Mouse (Mus musculus) lung, postnatal 0 days (tissue): ENCODE data around the gene Syt7. TPM values are rescaled to one million over a fixed set of nuclear protein-coding genes. Genes with fewer than 3 reads are reported as not detected.

ENCODE experiments used
- ATAC-seq: fragments of 200-750 bp; cut with Nextera tagmentation; 2 replicates; pipeline ENCODE4 v1.8.0; 2017; ENCODE audit warnings: moderate library complexity
- DNase-seq: peaks from one replicate; pipeline ENCODE4 v3.0.0-alpha.2; 2016; ENCODE audit warnings: low spot score
- H3K27ac ChIP-seq: fragments of 300-500 bp; sonication (generic); 2 replicates; pipeline ENCODE4 v1.5.1; 2014; ENCODE audit warnings: antibody characterized with exemption, mild to moderate bottlenecking, low read length, mixed read lengths
- H3K27me3 ChIP-seq: fragments of 300-500 bp; sonication (generic); replicated peaks from 2 replicates; pipeline ENCODE4 v1.6.1; 2014; ENCODE audit warnings: low read length, mixed read lengths; ENCODE audit not compliant: insufficient read depth
- H3K36me3 ChIP-seq: fragments of 300-500 bp; sonication (generic); 2 replicates; pipeline ENCODE4 v1.6.1; 2014; ENCODE audit warnings: low read length, mixed read lengths; ENCODE audit not compliant: insufficient read depth
- H3K4me1 ChIP-seq: fragments of 300-500 bp; sonication (generic); 2 replicates; pipeline ENCODE4 v1.6.1; 2014; ENCODE audit warnings: antibody characterized with exemption, low read depth, low read length, mixed read lengths; ENCODE audit not compliant: insufficient read depth
- H3K4me2 ChIP-seq: fragments of 300-500 bp; sonication (generic); replicated peaks from 2 replicates; pipeline ENCODE4 v1.6.1; 2014; ENCODE audit warnings: low read depth, mild to moderate bottlenecking, low read length, moderate library complexity, mixed read lengths
- H3K4me3 ChIP-seq: fragments of 300-500 bp; sonication (generic); 2 replicates; pipeline ENCODE4 v1.5.1; 2014; ENCODE audit warnings: low read depth, low read length
- H3K9ac ChIP-seq: fragments of 300-500 bp; sonication (generic); replicated peaks from 2 replicates; pipeline ENCODE4 v1.6.1; 2014; ENCODE audit warnings: low read depth, mild to moderate bottlenecking
- H3K9me3 ChIP-seq: fragments of 300-500 bp; sonication (generic); 2 replicates; pipeline ENCODE4 v1.6.1; 2016; ENCODE audit warnings: low read length, mixed read lengths
- CTCF ChIP-seq: IDR thresholded peaks from 2 replicates; pipeline ENCODE4 v1.5.1; 2016; ENCODE audit warnings: antibody characterized with exemption, mild to moderate bottlenecking
- EP300 ChIP-seq: IDR thresholded peaks from 2 replicates; pipeline ENCODE4 v1.6.1; 2016; ENCODE audit warnings: antibody characterized with exemption, mild to moderate bottlenecking, control low read depth
- WGBS: fragments of 180-500 bp; shearing (Covaris S2); extraction: QIAGEN DNeasy Blood & Tissue Kit; methylation state at CpG from one replicate; pipeline ENCODE4 v1.1.7; 2014; 5-methylcytosine and 5-hydroxymethylcytosine counted together
- polyA plus RNA-seq: library from polyadenylated mRNA; unstranded; fragments of >200 nt; fragmentation: Nextera tagmentation; extraction: Ambion mirVana; gene quantifications from 2 replicates; pipeline ENCODE4 v1.2.1, GENCODE M21; 2015

Gene Syt7
- polyA plus RNA-seq, 1 experiment from 2014 or later = 3.0 TPM

DNA sequence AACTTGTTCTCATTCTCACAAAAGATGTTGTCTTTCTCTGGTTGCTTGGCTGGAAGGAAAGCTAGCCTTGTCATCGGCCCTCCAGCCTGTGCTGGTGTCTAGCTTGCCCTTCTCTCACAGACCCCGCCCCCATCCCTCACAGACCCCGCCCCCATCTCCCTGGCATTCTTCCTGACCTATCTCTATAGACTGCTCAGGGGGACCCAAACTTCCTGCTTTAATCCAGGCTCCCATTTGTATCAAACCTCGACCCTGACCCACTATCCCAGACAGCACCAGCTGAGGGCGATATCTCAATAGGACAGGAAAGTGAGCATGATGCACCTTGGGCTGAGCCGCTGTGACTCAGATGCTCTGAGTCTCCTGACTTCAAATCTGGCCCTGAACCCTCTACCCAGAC, 84.9 kb downstream of the Syt7 start:
- Histone ChIP-seq H3K4me2 (no peak overlapping the region), H3K4me3 (no peak overlapping the region), H3K9me3 (no peaks in the 10 kb centered on the region), H3K27me3 (no peaks in the 10 kb centered on the region), H3K4me1 (no peaks in the 10 kb centered on the region), H3K9ac (no peak overlapping the region), H3K36me3 (no peaks in the 10 kb centered on the region), H3K27ac (no peak overlapping the region)
- 22% methylated on average over 6 of the region's 6 CpGs for WGBS
- no peak for DNase-seq
- ATAC-seq = no peak
- no peak for TF ChIP-seq EP300
- TF ChIP-seq CTCF = no peak

DNA sequence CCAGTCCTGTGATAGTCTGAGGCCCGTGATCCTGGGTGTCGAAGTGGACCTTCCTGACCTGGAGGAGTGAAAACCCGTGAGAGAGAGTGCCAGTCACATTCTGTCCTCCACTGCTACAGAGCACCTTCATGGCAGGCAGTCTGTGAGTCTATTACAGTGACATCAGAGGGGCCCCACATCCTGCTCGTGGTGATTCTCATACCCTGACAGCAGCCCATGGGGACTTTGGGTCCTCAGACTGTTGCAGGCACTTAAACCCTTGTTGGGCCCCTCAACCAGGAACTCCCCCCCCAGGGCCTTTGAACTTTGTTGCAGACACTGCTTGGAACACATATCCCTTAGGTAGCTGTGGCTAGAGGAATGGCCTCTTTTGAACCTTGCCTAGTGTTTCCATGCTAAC, 90.7 kb downstream of the Syt7 start:
- ATAC-seq = no peak

DNA sequence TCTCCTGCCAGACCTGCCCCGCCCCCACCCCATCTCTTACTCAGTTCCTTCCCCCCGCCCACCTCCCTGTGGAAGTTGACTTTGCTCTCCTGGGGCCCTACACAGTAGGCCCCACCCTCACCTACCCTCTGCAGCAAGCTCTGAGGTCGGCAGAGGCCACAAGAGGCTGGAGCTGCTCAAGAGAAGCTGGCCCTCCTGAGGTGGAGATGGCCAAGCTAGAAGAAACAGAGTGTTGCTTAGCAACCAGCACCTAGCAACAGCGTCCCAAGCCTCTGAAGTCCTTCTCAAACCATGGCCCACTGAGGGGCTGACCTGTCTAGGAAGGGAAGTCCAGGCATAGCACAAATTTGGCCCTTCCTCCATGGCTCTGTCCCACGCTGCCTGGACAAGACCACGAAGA, 93.8 kb downstream of the Syt7 start, which contains the start of gene Ppp1r32:
TSS of gene Ppp1r32 (minus strand) at position 226 of the 400 bp plus-strand sequence.
- Histone ChIP-seq H3K27me3 (0 out of 2 replicates have a peak, but pooled peaks cover 2% of the 10 kb centered on the region), H3K9me3 (no peaks in the 10 kb centered on the region), H3K9ac (no peak within 1 kb of the TSS), H3K27ac (no peak within 1 kb of the TSS), H3K4me2 (no peak within 1 kb of the TSS), H3K4me1 (no peaks in the 10 kb centered on the region), H3K36me3 (no peaks in the 10 kb centered on the region), H3K4me3 (no peak within 1 kb of the TSS)
- TF ChIP-seq CTCF (no peak), EP300 (no peak)
- 24% methylated on average over 6 of the region's 6 CpGs for WGBS
- DNase-seq (peak; percentile 50), ATAC-seq (peak; percentile 70)

More for the DNA sequence above, 90.7 kb downstream of the Syt7 start:
- Histone ChIP-seq H3K27ac (no peak overlapping the region), H3K4me3 (no peak overlapping the region), H3K9ac (no peak overlapping the region), H3K27me3 (no peaks in the 10 kb centered on the region), H3K36me3 (no peaks in the 10 kb centered on the region), H3K4me1 (no peaks in the 10 kb centered on the region), H3K4me2 (no peak overlapping the region), H3K9me3 (no peaks in the 10 kb centered on the region)
- TF ChIP-seq EP300 (no peak), CTCF (no peak)
- 56% methylated on average over 4 of the region's 4 CpGs for WGBS
- DNase-seq = no peak

DNA sequence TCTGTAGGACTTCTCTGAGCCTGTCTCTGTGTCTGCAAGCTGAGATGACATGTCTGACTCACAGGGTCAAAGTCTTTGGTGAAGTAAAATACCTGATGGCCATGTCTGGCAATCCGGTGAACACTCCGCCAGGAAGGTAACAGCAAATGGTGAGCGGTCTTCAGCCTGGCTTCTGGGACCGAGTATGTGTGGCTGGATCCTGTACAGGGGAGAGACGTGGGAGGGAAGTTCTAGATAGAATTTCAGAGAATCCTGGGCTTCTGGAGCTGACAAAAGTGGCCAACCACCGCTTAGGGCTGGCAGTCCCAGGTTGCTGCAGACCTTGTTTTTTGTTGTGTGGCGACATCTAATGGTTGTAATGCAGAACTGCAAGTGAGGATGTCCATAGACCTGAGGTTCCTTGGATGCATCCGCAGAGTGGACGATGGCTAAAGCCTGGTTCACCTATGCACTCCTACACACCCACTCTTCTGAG, 97.4 kb downstream of the Syt7 start:
- WGBS = 20% methylated on average over 9 of the region's 9 CpGs
- Histone ChIP-seq H3K27ac (no peak overlapping the region), H3K9me3 (no peaks in the 10 kb centered on the region), H3K9ac (no peak overlapping the region), H3K4me1 (no peaks in the 10 kb centered on the region), H3K4me2 (no peak overlapping the region), H3K4me3 (no peak overlapping the region), H3K27me3 (0 out of 2 replicates have a peak, but pooled peaks cover 2% of the 10 kb centered on the region), H3K36me3 (no peaks in the 10 kb centered on the region)
- DNase-seq (peak; percentile 76), ATAC-seq (peak; percentile 78)
- no peak for TF ChIP-seq EP300
- TF ChIP-seq CTCF = peak; percentile 92

DNA sequence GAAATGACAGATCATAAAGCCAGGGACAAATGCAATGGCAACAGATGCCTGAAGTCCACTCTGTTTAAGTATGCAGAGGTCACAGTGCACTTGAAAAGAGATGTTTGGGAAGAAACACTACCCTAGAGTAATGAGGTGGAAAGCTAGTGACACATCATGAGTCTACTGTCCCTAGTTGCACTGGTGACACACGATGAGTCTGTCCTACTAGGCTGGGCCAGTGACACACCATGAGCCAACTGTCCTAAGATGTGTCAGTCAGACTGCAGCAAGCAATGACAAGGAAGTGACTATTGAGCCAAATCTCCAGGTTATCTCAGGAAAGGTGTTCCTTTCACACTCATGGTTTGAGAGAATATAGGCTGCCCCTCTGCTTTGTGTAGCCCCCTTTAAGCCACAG, 106.8 kb downstream of the Syt7 start:
- 90% methylated on average over 1 of the region's 1 CpGs for WGBS
- Histone ChIP-seq H3K9ac (no peak overlapping the region), H3K27me3 (no peaks in the 10 kb centered on the region), H3K4me1 (no peaks in the 10 kb centered on the region), H3K27ac (no peak overlapping the region), H3K4me3 (no peak overlapping the region), H3K4me2 (no peak overlapping the region), H3K9me3 (no peaks in the 10 kb centered on the region), H3K36me3 (0 out of 2 replicates have a peak, but pooled peaks cover 6% of the 10 kb centered on the region)
- TF ChIP-seq CTCF (no peak), EP300 (no peak)
- ATAC-seq (no peak), DNase-seq (no peak)

DNA sequence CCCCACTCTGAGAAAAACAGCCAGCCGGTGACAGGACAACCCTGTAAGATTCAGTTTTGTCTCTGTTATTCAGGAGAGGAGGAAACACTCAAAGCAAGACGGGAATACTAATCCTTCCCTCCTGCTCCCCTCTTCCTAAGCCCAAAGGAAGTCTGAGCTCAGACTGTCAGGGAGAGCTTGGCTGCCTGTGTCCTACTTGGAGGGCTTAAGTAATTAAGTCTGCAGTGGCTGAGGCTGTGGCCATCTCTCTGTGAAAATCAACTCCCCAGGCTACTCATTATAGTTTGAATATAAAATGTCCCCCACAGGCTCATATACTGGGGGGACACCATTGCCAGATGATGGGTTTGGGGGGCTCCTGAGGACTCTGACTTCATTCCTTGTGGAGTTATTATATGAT, 108.1 kb downstream of the Syt7 start:
- H3K4me2 ChIP-seq = no peak overlapping the region
- ATAC-seq = no peak
- no peak overlapping the region for H3K4me3 ChIP-seq
- no peaks in the 10 kb centered on the region for H3K9me3 ChIP-seq
- no peaks in the 10 kb centered on the region for H3K27me3 ChIP-seq
- no peak overlapping the region for H3K27ac ChIP-seq
- H3K36me3 ChIP-seq = 0 out of 2 replicates have a peak, but pooled peaks cover 6% of the 10 kb centered on the region
- 71% methylated on average over 2 of the region's 2 CpGs for WGBS
- TF ChIP-seq EP300 (no peak), CTCF (no peak)
- no peak overlapping the region for H3K9ac ChIP-seq
- H3K4me1 ChIP-seq = no peaks in the 10 kb centered on the region
- DNase-seq = no peak
